Mouse (Mus musculus) embryonic facial prominence, embryonic 10.5 days (tissue): ENCODE measurements around the gene Grm1. TPM values are rescaled to one million over a fixed set of nuclear protein-coding genes. Genes with fewer than 3 reads are reported as not detected.

ENCODE experiments used
- DNase-seq: peaks from one replicate; pipeline ENCODE4 v3.0.0-alpha.2; 2017; ENCODE audit warnings: low spot score
- H3K27ac ChIP-seq: fragments of 300-500 bp; sonication (generic); replicated peaks from 2 replicates; pipeline ENCODE4 v1.5.1; 2016; ENCODE audit warnings: mild to moderate bottlenecking
- H3K27me3 ChIP-seq: fragments of 300-500 bp; sonication (generic); replicated peaks from 2 replicates; pipeline ENCODE4 v1.6.1; 2016; ENCODE audit warnings: low read depth, mild to moderate bottlenecking; ENCODE audit not compliant: poor library complexity, severe bottlenecking
- H3K36me3 ChIP-seq: fragments of 300-500 bp; sonication (generic); replicated peaks from 2 replicates; pipeline ENCODE4 v1.6.1; 2016; ENCODE audit warnings: mild to moderate bottlenecking, moderate library complexity
- H3K4me1 ChIP-seq: fragments of 300-500 bp; sonication (generic); 2 replicates; pipeline ENCODE4 v1.6.1; 2016
- H3K4me3 ChIP-seq: fragments of 300-500 bp; sonication (generic); 2 replicates; pipeline ENCODE4 v1.5.1; 2016; ENCODE audit warnings: mild to moderate bottlenecking, moderate library complexity
- H3K9me3 ChIP-seq: fragments of 300-500 bp; sonication (generic); 2 replicates; pipeline ENCODE4 v1.6.1; 2016; ENCODE audit warnings: mild to moderate bottlenecking
- WGBS: fragments of 180-500 bp; shearing (Covaris S2); methylation state at CpG from one replicate; pipeline ENCODE4 v1.1.7; 2016; 5-methylcytosine and 5-hydroxymethylcytosine counted together
- polyA plus RNA-seq: library from polyadenylated mRNA; unstranded; fragments of >200 nt; fragmentation: Nextera tagmentation; extraction: Ambion mirVana; gene quantifications from 2 replicates; pipeline ENCODE4 v1.2.1, GENCODE M21; 2016

Gene Grm1
- polyA plus RNA-seq, 1 experiment from 2014 or later = not detected

GRCm38 (mm10) chr10:10737041-10737681 is 345.0 kb downstream of the Grm1 start:
- Histone ChIP-seq H3K36me3 (no peaks in the 10 kb centered on the region), H3K27ac (no peak overlapping the region), H3K4me3 (no peak overlapping the region), H3K4me1 (no peaks in the 10 kb centered on the region), H3K9me3 (no peaks in the 10 kb centered on the region), H3K27me3 (no peaks in the 10 kb centered on the region)
- no peak for DNase-seq
- 83% methylated on average over 1 of the region's 1 CpGs for WGBS

- Histone ChIP-seq H3K4me1 (no peaks in the 10 kb centered on the region), H3K9me3 (no peaks in the 10 kb centered on the region), H3K4me3 (no peak overlapping the region), H3K36me3 (no peaks in the 10 kb centered on the region), H3K27ac (no peak overlapping the region), H3K27me3 (no peaks in the 10 kb centered on the region)
- DNase-seq = peak; percentile 8
- 52% methylated on average over 5 of the region's 5 CpGs for WGBS
These were observed 347.6 kb downstream of the Grm1 start for GRCm38 (mm10) chr10:10734561-10734960.

- no peaks in the 10 kb centered on the region for H3K36me3 ChIP-seq
- WGBS = 83% methylated on average over 5 of the region's 5 CpGs
- H3K4me3 ChIP-seq = no peak overlapping the region
- no peak for DNase-seq
- no peaks in the 10 kb centered on the region for H3K27me3 ChIP-seq
- H3K9me3 ChIP-seq = no peaks in the 10 kb centered on the region
- no peak overlapping the region for H3K27ac ChIP-seq
- no peaks in the 10 kb centered on the region for H3K4me1 ChIP-seq
These were observed 349.1 kb downstream of the Grm1 start for GRCm38 (mm10) chr10:10733092-10733491.

GRCm38 (mm10) chr10:10726501-10726900 is 355.7 kb downstream of the Grm1 start:
- Histone ChIP-seq H3K9me3 (no peaks in the 10 kb centered on the region), H3K4me3 (no peak overlapping the region), H3K36me3 (no peaks in the 10 kb centered on the region), H3K27ac (no peak overlapping the region), H3K27me3 (no peaks in the 10 kb centered on the region), H3K4me1 (no peaks in the 10 kb centered on the region)
- DNase-seq = no peak
- 83% methylated on average over 3 of the region's 3 CpGs for WGBS

GRCm38 (mm10) chr10:10710837-10711236 is 371.3 kb downstream of the Grm1 start:
- Histone ChIP-seq H3K9me3 (no peaks in the 10 kb centered on the region), H3K36me3 (no peaks in the 10 kb centered on the region), H3K4me1 (no peaks in the 10 kb centered on the region), H3K27ac (no peak overlapping the region), H3K4me3 (no peak overlapping the region), H3K27me3 (no peaks in the 10 kb centered on the region)
- DNase-seq = no peak
- 82% methylated on average over 2 of the region's 2 CpGs for WGBS

- Histone ChIP-seq H3K27me3 (no peaks in the 10 kb centered on the region), H3K4me1 (no peaks in the 10 kb centered on the region), H3K27ac (no peak overlapping the region), H3K36me3 (no peaks in the 10 kb centered on the region), H3K9me3 (no peaks in the 10 kb centered on the region), H3K4me3 (no peak overlapping the region)
- 90% methylated on average over 2 of the region's 2 CpGs for WGBS
- DNase-seq = no peak
These were observed 371.8 kb downstream of the Grm1 start for GRCm38 (mm10) chr10:10710359-10710758.

GRCm38 (mm10) chr10:10708031-10708430 is 374.1 kb downstream of the Grm1 start:
- WGBS = 80% methylated on average over 1 of the region's 1 CpGs
- Histone ChIP-seq H3K4me3 (no peak overlapping the region), H3K4me1 (no peaks in the 10 kb centered on the region), H3K27ac (no peak overlapping the region), H3K36me3 (no peaks in the 10 kb centered on the region), H3K9me3 (no peaks in the 10 kb centered on the region), H3K27me3 (no peaks in the 10 kb centered on the region)
- DNase-seq = no peak

GRCm38 (mm10) chr10:10701326-10701725 is 380.8 kb downstream of the Grm1 start:
- Histone ChIP-seq H3K4me3 (no peak overlapping the region), H3K4me1 (no peaks in the 10 kb centered on the region), H3K9me3 (no peaks in the 10 kb centered on the region), H3K36me3 (no peaks in the 10 kb centered on the region), H3K27me3 (no peaks in the 10 kb centered on the region), H3K27ac (no peak overlapping the region)
- DNase-seq = no peak
- WGBS = 84% methylated on average over 1 of the region's 1 CpGs

GRCm38 (mm10) chr10:10700903-10701302 is 381.3 kb downstream of the Grm1 start:
- Histone ChIP-seq H3K36me3 (no peaks in the 10 kb centered on the region), H3K4me3 (no peak overlapping the region), H3K9me3 (no peaks in the 10 kb centered on the region), H3K4me1 (no peaks in the 10 kb centered on the region), H3K27me3 (no peaks in the 10 kb centered on the region), H3K27ac (no peak overlapping the region)
- WGBS = 62% methylated on average over 1 of the region's 1 CpGs
- DNase-seq = no peak

GRCm38 (mm10) chr10:10697497-10697896 is 384.7 kb downstream of the Grm1 start:
- no peaks in the 10 kb centered on the region for H3K36me3 ChIP-seq
- H3K27ac ChIP-seq = no peak overlapping the region
- H3K27me3 ChIP-seq = no peaks in the 10 kb centered on the region
- 80% methylated on average over 6 of the region's 6 CpGs for WGBS
- no peak overlapping the region for H3K4me3 ChIP-seq
- no peaks in the 10 kb centered on the region for H3K4me1 ChIP-seq
- no peak for DNase-seq
- no peaks in the 10 kb centered on the region for H3K9me3 ChIP-seq

- Histone ChIP-seq H3K36me3 (no peaks in the 10 kb centered on the region), H3K27me3 (peaks cover 28% of the 10 kb centered on the region), H3K9me3 (no peaks in the 10 kb centered on the region), H3K4me3 (peak overlapping the region; percentile 64), H3K27ac (no peak overlapping the region), H3K4me1 (peaks cover 12% of the 10 kb centered on the region)
- DNase-seq = no peak
- 15% methylated on average over 11 of the region's 11 CpGs for WGBS
These were observed 392.4 kb downstream of the Grm1 start for GRCm38 (mm10) chr10:10689668-10690223.

GRCm38 (mm10) chr10:10688907-10689667 is 393.1 kb downstream of the Grm1 start:
- Histone ChIP-seq H3K27me3 (peaks cover 28% of the 10 kb centered on the region), H3K4me3 (peak overlapping the region; percentile 64), H3K9me3 (no peaks in the 10 kb centered on the region), H3K36me3 (no peaks in the 10 kb centered on the region), H3K27ac (0 out of 2 replicates have a peak overlapping the region, but pooled peaks have one; percentile 40), H3K4me1 (peaks cover 12% of the 10 kb centered on the region)
- DNase-seq = peak; percentile 37
- 3% methylated on average over 35 of the region's 35 CpGs for WGBS

GRCm38 (mm10) chr10:10681048-10681447 is 401.1 kb downstream of the Grm1 start, which contains the start of gene Gm10944:
Gm10944 (plus strand) TSS chr10:10681348.
- Histone ChIP-seq H3K36me3 (no peaks in the 10 kb centered on the region), H3K27me3 (no peaks in the 10 kb centered on the region), H3K4me3 (no peak within 1 kb of the TSS), H3K4me1 (no peaks in the 10 kb centered on the region), H3K27ac (no peak within 1 kb of the TSS), H3K9me3 (no peaks in the 10 kb centered on the region)
- no peak for DNase-seq
- 93% methylated on average over 1 of the region's 1 CpGs for WGBS
